In the genomic region with DNA sequence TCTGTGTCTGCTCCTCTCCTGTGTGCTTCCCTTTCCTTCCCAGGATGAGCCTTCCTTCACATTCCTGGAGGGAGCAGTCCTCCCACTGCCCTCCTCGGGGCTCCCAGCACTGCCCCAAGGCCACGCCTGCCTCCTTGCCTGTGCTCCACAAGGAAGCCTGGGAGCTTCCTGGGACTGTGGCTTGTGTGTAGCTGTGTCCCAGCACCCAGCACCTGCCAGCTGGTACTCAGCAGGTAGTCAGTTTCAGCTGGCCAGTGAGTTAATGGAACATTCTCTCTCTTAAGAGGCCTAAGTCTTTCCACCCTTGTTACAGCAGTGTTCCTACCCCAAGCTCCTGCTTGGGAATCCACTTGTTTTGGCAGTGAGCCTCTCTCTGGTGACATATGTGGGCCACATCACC, we compare ENCODE assay signal across 23 mouse cellular contexts.
"Had no signal": no experiment of that assay in that cellular context is flagged by ENCODE, and none has a peak within 500 bp of the region (broad histone marks: within the 10 kb centered on the region; RNA-seq: fewer than 3 reads in every experiment).

No protein-coding gene starts in this region.

- H3K27me3 ChIP-seq: kidney, embryonic 15.5 days; limb, embryonic 12.5 days; limb, embryonic 15.5 days; megakaryocyte, embryonic 14.5 days; midbrain, embryonic 13.5 days; neural tube, embryonic 13.5 days; stomach, embryonic 15.5 days had no signal

- H3K9ac ChIP-seq: kidney, embryonic 15.5 days; limb, embryonic 12.5 days; limb, embryonic 15.5 days; liver, embryonic 14.5 days; liver, postnatal 0 days; lung, embryonic 14.5 days; midbrain, embryonic 13.5 days; neural tube, embryonic 13.5 days; stomach, embryonic 15.5 days had no signal

- ATAC-seq: liver, postnatal 0 days; lung, postnatal 0 days; midbrain, embryonic 13.5 days; midbrain, embryonic 16.5 days had no signal

- H3K4me2 ChIP-seq: kidney, embryonic 15.5 days; limb, embryonic 12.5 days; limb, embryonic 15.5 days; liver, embryonic 11.5 days; lung, embryonic 14.5 days; midbrain, embryonic 13.5 days; neural tube, embryonic 13.5 days; stomach, embryonic 15.5 days had no signal

- DNase-seq: kidney, postnatal 10 days; kidney, postnatal 36 days; layer of hippocampus, adult 9-11 months; liver, postnatal 0 days; lung, embryonic 14.5 days; retina, postnatal 1 day; right cerebral cortex, postnatal 25 days; spleen, adult 18-20 months; thymus, postnatal 25 days had no signal

- H3K4me1 ChIP-seq: kidney, embryonic 15.5 days; limb, embryonic 12.5 days; limb, embryonic 15.5 days had no signal

- H3K9me3 ChIP-seq: kidney, embryonic 15.5 days; limb, embryonic 12.5 days; limb, embryonic 15.5 days; megakaryocyte, embryonic 14.5 days; midbrain, embryonic 10.5 days; midbrain, embryonic 13.5 days; neural tube, embryonic 13.5 days; stomach, embryonic 15.5 days had no signal

- H3K4me3 ChIP-seq: kidney, embryonic 15.5 days; limb, embryonic 12.5 days; limb, embryonic 15.5 days; megakaryocyte, embryonic 14.5 days; midbrain, embryonic 10.5 days; midbrain, embryonic 13.5 days; myocyte; neural tube, embryonic 13.5 days; stomach, embryonic 15.5 days had no signal

- H3K27ac ChIP-seq: kidney, embryonic 15.5 days; limb, embryonic 12.5 days; limb, embryonic 15.5 days; liver, embryonic 14.5 days; macrophage; midbrain, embryonic 10.5 days; midbrain, embryonic 13.5 days; neural tube, embryonic 13.5 days; stomach, embryonic 15.5 days had no signal
